Mouse (Mus musculus) E14TG2a.4 (cell line): Measurements from ENCODE around the gene Adgb.

Source experiments
- CTCF ChIP-seq: conservative IDR thresholded peaks from 2 replicates; pipeline ENCODE4 v1.5.1; 2014; ENCODE audit warnings: low read length
- NANOG ChIP-seq: IDR thresholded peaks from 2 replicates; pipeline ENCODE4 v1.6.1; 2014; ENCODE audit warnings: borderline replicate concordance, low read length, mixed read lengths
- POU5F1 ChIP-seq: IDR thresholded peaks from 2 replicates; pipeline ENCODE4 v1.6.1; 2014; ENCODE audit warnings: low read length, borderline replicate concordance

DNA sequence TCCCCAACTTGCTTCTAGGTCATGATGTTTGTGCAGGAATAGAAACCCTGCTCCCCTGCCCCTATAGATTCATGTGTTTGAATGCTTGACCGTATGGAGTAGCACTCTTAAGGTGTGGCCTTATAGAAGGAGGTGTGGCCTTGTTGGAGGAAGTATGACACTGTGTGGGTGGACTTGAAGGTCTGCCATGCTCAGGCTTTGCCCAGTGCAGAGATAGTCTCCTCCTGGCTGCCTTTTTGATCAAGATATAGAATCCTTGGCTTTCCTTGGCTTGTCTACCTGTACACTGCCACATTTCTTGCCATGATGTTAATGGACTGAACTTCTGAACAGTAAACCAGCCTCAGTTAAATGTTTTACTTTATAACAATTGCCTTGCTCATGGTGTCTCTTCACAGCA is 8.0 kb upstream of the Adgb start:
- no peak for TF ChIP-seq CTCF
- TF ChIP-seq NANOG: no peak
- TF ChIP-seq POU5F1: no peak
